Mouse (Mus musculus) cortical plate, adult 2 months (tissue): ENCODE results near the gene Schip1. TPM values are rescaled to one million over a fixed set of nuclear protein-coding genes. Genes with fewer than 3 reads are reported as not detected.

ENCODE experiments used
- H3K27ac ChIP-seq: fragments of 200-500 bp; 2 replicates; pipeline ENCODE4 v1.5.1; 2012; ENCODE audit warnings: low read length, control low read depth, inconsistent platforms; ENCODE audit not compliant: insufficient read depth
- H3K4me1 ChIP-seq: fragments of 200-500 bp; 2 replicates; pipeline ENCODE4 v1.6.1; 2011; ENCODE audit warnings: low read length; ENCODE audit not compliant: control insufficient read depth, insufficient read depth
- H3K4me3 ChIP-seq: fragments of 200-500 bp; 2 replicates; pipeline ENCODE4 v1.5.1; 2011; ENCODE audit warnings: mild to moderate bottlenecking, low read length, control low read depth; ENCODE audit not compliant: insufficient read depth
- CTCF ChIP-seq: fragments of 200-500 bp; IDR thresholded peaks from 2 replicates; pipeline ENCODE4 v1.5.1; 2011; ENCODE audit warnings: mild to moderate bottlenecking, control low read depth, low read length; ENCODE audit not compliant: insufficient read depth; ENCODE audit errors: extremely low read depth
- POLR2A ChIP-seq: fragments of 200-500 bp; IDR thresholded peaks from 2 replicates; pipeline ENCODE4 v1.6.1; 2011; ENCODE audit warnings: mild to moderate bottlenecking, low read length, control low read depth; ENCODE audit not compliant: insufficient read depth; ENCODE audit errors: extremely low read depth
- polyA plus RNA-seq: library from polyadenylated mRNA; depleted of rRNA; stranded (reverse); fragments of >200 nt; gene quantifications from 2 replicates; pipeline ENCODE4 v1.2.3, GENCODE M21; 2012

Schip1 gene
- polyA plus RNA-seq, 1 experiment = 207 TPM

GRCm38 (mm10) chr3:68492066-68492465 lies 427.5 kb downstream of the Schip1 start:
- Histone ChIP-seq H3K27ac (no peak overlapping the region), H3K4me1 (no peaks in the 10 kb centered on the region), H3K4me3 (no peak overlapping the region)
- TF ChIP-seq CTCF = no peak

DNA sequence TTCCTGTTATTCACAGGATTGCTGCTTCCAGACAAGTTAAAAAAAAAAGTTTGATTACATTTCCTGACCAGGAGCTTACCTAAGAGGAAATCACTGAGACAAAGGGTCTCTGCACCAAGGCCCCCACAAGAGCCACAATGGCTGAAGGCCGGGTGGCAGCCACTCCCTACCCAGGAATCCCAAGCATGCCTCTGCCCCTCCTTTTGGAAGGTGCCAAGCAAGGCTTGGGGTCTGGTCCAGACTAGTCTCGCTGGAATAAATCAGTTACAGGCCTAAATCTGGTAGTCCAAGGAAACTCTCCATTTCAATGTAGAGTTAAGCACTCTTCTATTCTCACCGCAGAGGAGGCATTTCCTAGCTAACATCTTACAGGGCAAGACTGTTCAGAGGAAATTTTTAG lies 427.9 kb downstream of the Schip1 start:
- H3K4me3 ChIP-seq = no peak overlapping the region; the same call in 1 of the 2 replicates
- no peaks in the 10 kb centered on the region for H3K4me1 ChIP-seq
- TF ChIP-seq POLR2A (no peak), CTCF (no peak)
- 0 out of 2 replicates have a peak overlapping the region, but pooled peaks have one; percentile 57 for H3K27ac ChIP-seq

GRCm38 (mm10) chr3:68493170-68493585 lies 428.6 kb downstream of the Schip1 start:
- peak overlapping the region; percentile 57 for H3K27ac ChIP-seq
- H3K4me1 ChIP-seq = no peaks in the 10 kb centered on the region
- TF ChIP-seq CTCF (no peak), POLR2A (no peak)
- peak overlapping the region; percentile 98 for H3K4me3 ChIP-seq

DNA sequence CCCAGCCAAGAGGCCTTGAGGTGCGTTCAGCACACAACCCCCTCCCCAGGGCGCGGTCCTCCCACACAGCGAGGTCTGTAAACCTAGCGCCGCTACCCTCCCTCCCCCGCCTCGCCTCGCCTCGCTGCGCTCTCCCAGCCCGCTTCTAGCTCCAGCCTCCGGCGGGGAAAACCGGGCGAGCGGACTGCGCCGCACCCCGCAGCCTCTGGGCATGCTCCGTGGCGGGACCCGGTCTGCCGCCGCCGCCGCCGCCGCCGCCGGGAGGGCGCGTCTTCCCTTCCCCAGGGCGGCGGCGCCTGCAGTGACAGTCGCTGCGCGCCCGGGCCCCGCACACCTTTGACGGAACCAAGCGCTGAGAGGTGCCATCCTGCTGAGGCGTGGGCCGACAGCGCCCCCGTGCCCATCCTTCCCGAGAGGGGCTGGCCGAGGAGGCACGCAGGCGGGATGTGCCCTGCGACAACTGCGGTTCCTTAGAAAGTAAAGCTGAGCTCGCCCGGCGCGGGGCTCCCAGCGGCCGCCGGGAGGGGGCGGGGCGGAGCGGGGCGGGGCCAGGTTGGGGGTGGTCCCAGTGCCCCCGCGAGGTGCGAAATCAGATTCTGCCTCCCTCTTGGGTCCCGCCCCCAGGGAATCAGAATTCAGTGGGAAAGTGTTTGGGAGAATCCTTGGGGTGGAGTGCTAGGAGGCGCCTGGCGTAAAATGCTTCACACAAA lies 429.1 kb downstream of the Schip1 start:
- TF ChIP-seq CTCF = no peak
- TF ChIP-seq POLR2A = no peak
- Histone ChIP-seq H3K27ac (peak overlapping the region; percentile 82), H3K4me3 (peak overlapping the region; percentile 98), H3K4me1 (no peaks in the 10 kb centered on the region)

GRCm38 (mm10) chr3:68494296-68495095 lies 429.9 kb downstream of the Schip1 start:
- no peaks in the 10 kb centered on the region for H3K4me1 ChIP-seq
- H3K27ac ChIP-seq = peak overlapping the region; percentile 82
- peak overlapping the region; percentile 98 for H3K4me3 ChIP-seq
- TF ChIP-seq CTCF (no peak), POLR2A (no peak)

- no peak for TF ChIP-seq POLR2A
- TF ChIP-seq CTCF = no peak
- H3K27ac ChIP-seq = peak overlapping the region; percentile 82
- H3K4me1 ChIP-seq = no peaks in the 10 kb centered on the region
- peak overlapping the region; percentile 98 for H3K4me3 ChIP-seq
Measured at GRCm38 (mm10) chr3:68495096-68495735, 430.6 kb downstream of the Schip1 start.

DNA sequence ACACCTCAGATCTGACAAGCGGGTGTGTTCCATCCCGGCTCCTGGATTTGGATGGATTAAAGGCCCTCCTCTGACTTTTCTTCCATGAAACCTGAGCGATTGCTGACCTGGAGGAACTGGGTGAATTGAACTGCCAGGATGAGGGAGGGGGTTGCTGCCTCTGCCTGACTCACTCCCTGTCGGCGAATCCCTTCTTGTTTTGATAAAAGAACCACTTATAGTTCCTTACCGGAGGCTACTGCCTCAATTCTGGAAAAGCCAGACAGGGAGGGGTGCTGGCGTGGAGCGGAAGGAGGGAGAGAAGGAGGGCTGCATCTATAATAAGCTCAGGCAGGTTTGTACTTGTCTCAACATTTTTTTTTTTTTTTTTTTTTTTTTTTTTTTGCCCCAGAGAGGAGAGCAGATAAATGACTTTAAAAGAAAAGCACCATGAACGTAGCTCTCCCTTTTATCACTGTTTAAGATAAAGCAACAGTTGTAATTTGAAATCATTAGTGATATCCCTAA lies 431.2 kb downstream of the Schip1 start:
- H3K27ac ChIP-seq = no peak overlapping the region
- TF ChIP-seq CTCF (no peak), POLR2A (no peak)
- peak overlapping the region; percentile 98 for H3K4me3 ChIP-seq
- no peaks in the 10 kb centered on the region for H3K4me1 ChIP-seq

DNA sequence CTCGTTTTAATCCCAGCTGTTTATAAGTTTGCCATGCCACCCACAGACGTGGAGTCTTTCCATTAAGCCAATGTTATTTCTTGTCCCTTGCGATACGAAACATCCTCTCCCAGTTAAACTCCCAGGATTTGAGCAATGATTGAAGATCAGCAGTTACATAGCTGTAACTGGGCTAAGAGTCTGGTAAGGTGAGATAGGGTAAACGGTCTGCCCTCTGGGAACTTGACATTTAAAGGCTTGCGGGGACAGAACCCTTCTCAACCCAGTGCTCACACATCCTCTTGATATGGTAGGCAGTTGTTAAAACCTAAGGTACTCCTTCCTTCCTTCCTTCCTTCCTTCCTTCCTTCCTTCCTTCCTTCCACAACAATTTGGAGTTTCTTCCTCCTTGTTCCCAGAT lies 431.9 kb downstream of the Schip1 start:
- Histone ChIP-seq H3K4me1 (no peaks in the 10 kb centered on the region), H3K27ac (no peak overlapping the region), H3K4me3 (peak overlapping the region; percentile 98)
- TF ChIP-seq POLR2A = no peak
- no peak for TF ChIP-seq CTCF

GRCm38 (mm10) chr3:68499532-68500152 lies 435.0 kb downstream of the Schip1 start:
- no peak overlapping the region for H3K4me3 ChIP-seq
- TF ChIP-seq CTCF = no peak
- no peak for TF ChIP-seq POLR2A
- no peak overlapping the region for H3K27ac ChIP-seq
- no peaks in the 10 kb centered on the region for H3K4me1 ChIP-seq
